Mouse (Mus musculus): ENCODE measurements around the gene Lypla2. TPM values are rescaled to one million over a fixed set of nuclear protein-coding genes. Genes with fewer than 3 reads are reported as not detected.

The Lypla2 gene
- polyA plus RNA-seq, 1 experiment from 2014 or later, result 55.5 TPM

DNA sequence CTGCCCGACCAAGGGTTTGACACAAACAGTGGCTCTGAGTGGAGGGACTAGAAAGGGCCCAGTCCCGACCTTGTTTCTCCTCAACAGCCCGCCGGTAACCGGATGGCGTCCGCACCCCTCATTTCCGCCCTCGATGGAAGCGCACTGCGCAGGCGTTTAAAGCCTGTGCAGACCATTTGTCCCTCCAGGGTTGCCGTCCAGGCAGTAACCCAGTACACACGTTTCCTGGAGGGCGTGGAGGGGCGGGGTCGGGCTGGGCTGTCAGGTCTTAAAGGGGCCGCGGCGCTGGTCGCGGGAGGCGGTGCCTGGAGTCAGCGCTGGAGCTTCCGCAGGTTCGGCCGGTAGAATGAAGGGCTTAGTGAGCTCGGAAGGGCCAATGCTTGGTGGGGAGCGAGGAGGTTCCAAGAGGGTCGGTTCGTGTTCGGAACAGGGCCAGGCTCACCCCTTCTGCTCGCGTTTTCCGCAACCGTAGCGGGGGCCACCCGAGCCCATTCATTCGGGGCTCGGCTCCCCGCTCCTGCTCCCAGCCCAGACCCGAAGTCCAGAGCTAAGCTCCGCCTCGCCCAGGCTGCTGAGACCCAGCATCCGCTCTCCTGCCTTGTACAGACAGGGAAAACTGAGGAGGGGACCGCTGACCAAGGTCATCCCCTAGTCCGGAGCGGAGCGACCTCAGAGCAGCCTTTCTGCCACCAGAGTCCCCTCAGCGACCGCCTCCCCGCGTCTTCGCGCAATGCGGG lies 8.8 kb downstream of the Lypla2 start, which contains the start of gene Gale:
Gene Gale (plus strand): TSS at position 271 of the 737 bp plus-strand sequence.
- peak; percentile 87 for TF ChIP-seq EP300 (IDR thresholded peaks at IDR 0.05; ENCODE audit: low read depth)
- TF ChIP-seq CTCF (IDR thresholded peaks at IDR 0.05; ENCODE audit: low read depth), result no peak
- Histone ChIP-seq H3K9ac (replicated peaks) (peak within 1 kb of the TSS; percentile 79), H3K4me2 (ENCODE audit: low read depth, low read length) (peak within 1 kb of the TSS; percentile 100), H3K4me1 (ENCODE audit: insufficient read depth) (peaks cover 23% of the 10 kb centered on the region), H3K4me3 (ENCODE audit: low read depth, low read length) (peak within 1 kb of the TSS; percentile 72), H3K9me3 (ENCODE audit: low read length) (no peaks in the 10 kb centered on the region), H3K36me3 (replicated peaks; ENCODE audit: insufficient read depth, low read length) (peaks cover 51% of the 10 kb centered on the region), H3K27ac (ENCODE audit: low read depth) (peak within 1 kb of the TSS; percentile 93), H3K27me3 (ENCODE audit: insufficient read depth, low read length) (no peaks in the 10 kb centered on the region)
- 1% methylated on average over 53 of the region's 56 CpGs for WGBS (ENCODE audit: insufficient replicate concordance)
- DNase-seq, result peak; percentile 98
- ATAC-seq, result peak; percentile 88

- peaks cover 26% of the 10 kb centered on the region for H3K4me1 ChIP-seq (ENCODE audit: insufficient read depth)
- WGBS (ENCODE audit: insufficient replicate concordance), result 7% methylated on average over 15 of the region's 15 CpGs
- peak overlapping the region; percentile 93 for H3K27ac ChIP-seq (ENCODE audit: low read depth)
- H3K4me3 ChIP-seq (ENCODE audit: low read depth, low read length), result peak overlapping the region; percentile 72
- no peaks in the 10 kb centered on the region for H3K27me3 ChIP-seq (ENCODE audit: insufficient read depth, low read length)
- H3K9ac ChIP-seq (replicated peaks), result peak overlapping the region; percentile 79
- no peak for DNase-seq
- TF ChIP-seq EP300 (IDR thresholded peaks at IDR 0.05; ENCODE audit: low read depth) (no peak), CTCF (IDR thresholded peaks at IDR 0.05; ENCODE audit: low read depth) (no peak)
- peak; percentile 1; the same call in 1 of the 2 replicates for ATAC-seq
- H3K9me3 ChIP-seq (ENCODE audit: low read length), result no peaks in the 10 kb centered on the region
- peak overlapping the region; percentile 100 for H3K4me2 ChIP-seq (ENCODE audit: low read depth, low read length)
- H3K36me3 ChIP-seq (replicated peaks; ENCODE audit: insufficient read depth, low read length), result peaks cover 49% of the 10 kb centered on the region
These were observed 9.5 kb downstream of the Lypla2 start for GRCm38 (mm10) chr4:135962946-135963345.

- peaks cover 30% of the 10 kb centered on the region for H3K4me1 ChIP-seq (ENCODE audit: insufficient read depth)
- no peak overlapping the region; the same call in 1 of the 2 replicates for H3K9ac ChIP-seq (replicated peaks)
- H3K4me3 ChIP-seq (ENCODE audit: low read depth, low read length), result no peak overlapping the region
- H3K27me3 ChIP-seq (ENCODE audit: insufficient read depth, low read length), result no peaks in the 10 kb centered on the region
- H3K9me3 ChIP-seq (ENCODE audit: low read length), result no peaks in the 10 kb centered on the region
- H3K4me2 ChIP-seq (ENCODE audit: low read depth, low read length), result peak overlapping the region; percentile 100; the same call in 1 of the 2 replicates
- H3K36me3 ChIP-seq (replicated peaks; ENCODE audit: insufficient read depth, low read length), result peaks cover 47% of the 10 kb centered on the region
- no peak for ATAC-seq
- TF ChIP-seq EP300 (IDR thresholded peaks at IDR 0.05; ENCODE audit: low read depth), result no peak
- no peak for TF ChIP-seq CTCF (IDR thresholded peaks at IDR 0.05; ENCODE audit: low read depth)
- WGBS (ENCODE audit: insufficient replicate concordance), result 85% methylated on average over 7 of the region's 7 CpGs
- no peak for DNase-seq
- peak overlapping the region; percentile 93; the same call in 1 of the 2 replicates for H3K27ac ChIP-seq (ENCODE audit: low read depth)
These were observed 10.2 kb downstream of the Lypla2 start for GRCm38 (mm10) chr4:135962198-135962597.

DNA sequence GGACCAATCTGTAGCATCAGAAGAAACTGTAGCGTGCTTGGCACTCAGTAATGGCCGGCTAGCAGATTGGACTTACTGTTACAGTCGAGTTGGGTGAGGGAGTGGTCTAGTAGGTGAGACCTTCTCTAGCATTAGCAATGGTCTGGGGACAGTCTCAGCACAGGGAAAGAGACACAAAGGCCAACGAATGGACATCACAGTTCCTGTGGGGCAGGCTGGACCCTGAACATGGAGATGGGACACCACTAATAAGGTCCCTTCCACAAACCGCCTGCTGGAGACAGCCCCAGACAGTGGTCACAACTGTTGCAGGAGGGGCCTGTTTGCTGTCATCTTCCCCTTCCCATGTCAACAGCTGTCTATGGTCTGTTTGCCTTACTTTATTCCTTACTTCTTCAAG lies 10.7 kb downstream of the Lypla2 start:
- TF ChIP-seq CTCF (IDR thresholded peaks at IDR 0.05; ENCODE audit: low read depth) (no peak), EP300 (IDR thresholded peaks at IDR 0.05; ENCODE audit: low read depth) (no peak)
- no peak overlapping the region for H3K9ac ChIP-seq (replicated peaks)
- H3K27me3 ChIP-seq (ENCODE audit: insufficient read depth, low read length), result no peaks in the 10 kb centered on the region
- H3K4me2 ChIP-seq (ENCODE audit: low read depth, low read length), result no peak overlapping the region
- DNase-seq, result no peak
- H3K36me3 ChIP-seq (replicated peaks; ENCODE audit: insufficient read depth, low read length), result peaks cover 43% of the 10 kb centered on the region
- peaks cover 30% of the 10 kb centered on the region for H3K4me1 ChIP-seq (ENCODE audit: insufficient read depth)
- no peaks in the 10 kb centered on the region for H3K9me3 ChIP-seq (ENCODE audit: low read length)
- WGBS (ENCODE audit: insufficient replicate concordance), result 86% methylated on average over 5 of the region's 5 CpGs
- ATAC-seq, result no peak
- no peak overlapping the region for H3K27ac ChIP-seq (ENCODE audit: low read depth)
- no peak overlapping the region for H3K4me3 ChIP-seq (ENCODE audit: low read depth, low read length)

- peaks cover 43% of the 10 kb centered on the region for H3K36me3 ChIP-seq (replicated peaks; ENCODE audit: insufficient read depth, low read length)
- H3K9ac ChIP-seq (replicated peaks), result no peak overlapping the region
- no peak for TF ChIP-seq EP300 (IDR thresholded peaks at IDR 0.05; ENCODE audit: low read depth)
- peak; percentile 98 for TF ChIP-seq CTCF (IDR thresholded peaks at IDR 0.05; ENCODE audit: low read depth)
- H3K4me2 ChIP-seq (ENCODE audit: low read depth, low read length), result no peak overlapping the region
- H3K4me3 ChIP-seq (ENCODE audit: low read depth, low read length), result no peak overlapping the region
- no peaks in the 10 kb centered on the region for H3K9me3 ChIP-seq (ENCODE audit: low read length)
- peaks cover 30% of the 10 kb centered on the region for H3K4me1 ChIP-seq (ENCODE audit: insufficient read depth)
- DNase-seq (peak; percentile 92), ATAC-seq (no peak)
- WGBS (ENCODE audit: insufficient replicate concordance), result 31% methylated on average over 5 of the region's 5 CpGs
- 0 out of 2 replicates have a peak overlapping the region, but pooled peaks have one; percentile 95 for H3K27ac ChIP-seq (ENCODE audit: low read depth)
- no peaks in the 10 kb centered on the region for H3K27me3 ChIP-seq (ENCODE audit: insufficient read depth, low read length)
These were observed 11.7 kb downstream of the Lypla2 start for GRCm38 (mm10) chr4:135960717-135961116.

DNA sequence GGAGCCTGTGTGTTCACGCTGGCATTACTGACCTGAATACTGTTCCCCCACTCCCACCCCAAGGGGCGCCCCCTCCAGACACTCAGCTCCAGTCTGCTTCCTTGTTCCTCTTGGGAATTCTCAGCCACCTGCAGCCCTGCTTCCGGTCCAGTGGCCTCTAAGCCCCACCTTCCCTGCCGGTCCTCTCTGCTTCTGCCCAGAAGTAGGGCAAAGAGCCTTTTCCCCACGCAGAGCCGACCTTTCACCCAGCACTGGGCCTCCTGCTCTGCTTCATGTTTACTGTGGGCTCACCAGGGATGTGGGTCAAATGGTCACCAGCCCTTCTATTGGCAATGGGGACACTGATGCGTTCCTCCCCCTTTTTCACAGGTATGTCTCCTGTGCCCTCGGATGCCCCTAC lies 14.1 kb downstream of the Lypla2 start:
- H3K9ac ChIP-seq (replicated peaks), result no peak overlapping the region
- peaks cover 18% of the 10 kb centered on the region for H3K4me1 ChIP-seq (ENCODE audit: insufficient read depth)
- TF ChIP-seq EP300 (IDR thresholded peaks at IDR 0.05; ENCODE audit: low read depth) (peak; percentile 75), CTCF (IDR thresholded peaks at IDR 0.05; ENCODE audit: low read depth) (no peak)
- no peak overlapping the region for H3K4me3 ChIP-seq (ENCODE audit: low read depth, low read length)
- no peaks in the 10 kb centered on the region for H3K27me3 ChIP-seq (ENCODE audit: insufficient read depth, low read length)
- H3K36me3 ChIP-seq (replicated peaks; ENCODE audit: insufficient read depth, low read length), result peaks cover 54% of the 10 kb centered on the region
- H3K9me3 ChIP-seq (ENCODE audit: low read length), result no peaks in the 10 kb centered on the region
- DNase-seq (peak; percentile 80), ATAC-seq (peak; percentile 85)
- peak overlapping the region; percentile 95 for H3K27ac ChIP-seq (ENCODE audit: low read depth)
- peak overlapping the region; percentile 2; the same call in 1 of the 2 replicates for H3K4me2 ChIP-seq (ENCODE audit: low read depth, low read length)
- 64% methylated on average over 8 of the region's 8 CpGs for WGBS (ENCODE audit: insufficient replicate concordance)
